Mouse (Mus musculus) liver, embryonic 14.5 days (tissue): Measurements from ENCODE around the gene Irf1.

Experiments
- CTCF ChIP-seq: IDR thresholded peaks from 2 replicates; pipeline ENCODE4 v1.5.1; 2016; ENCODE audit warnings: antibody characterized with exemption, low read depth, control low read depth
- EP300 ChIP-seq: IDR thresholded peaks from 2 replicates; pipeline ENCODE4 v1.6.1; 2016; ENCODE audit warnings: antibody characterized with exemption, low read depth

DNA sequence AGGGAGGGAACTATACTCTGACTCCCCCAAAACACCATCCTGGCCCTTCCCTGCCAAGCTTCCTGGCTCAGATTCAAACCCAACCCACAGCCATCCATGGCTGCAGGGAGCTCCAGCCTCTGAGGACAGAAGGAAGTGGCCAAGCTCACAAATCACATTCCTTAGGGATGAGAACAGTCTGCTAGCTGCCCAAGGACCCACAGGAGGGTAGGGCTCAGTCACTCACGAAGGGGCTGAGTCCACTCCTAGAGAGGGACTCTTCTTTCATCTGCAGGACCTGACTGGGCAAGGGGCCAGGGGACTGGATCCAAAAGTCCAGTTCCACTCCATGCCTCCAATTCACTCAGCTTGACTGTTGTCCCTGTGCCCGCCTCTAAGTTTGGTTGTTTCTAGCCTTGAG lies 8.0 kb upstream of the Irf1 start:
- TF ChIP-seq CTCF (no peak), EP300 (no peak)
